8 mouse cellular contexts compared by ENCODE assay signal in genomic region chr8:105254152-105254965, GRCm38 (mm10). TPM values are rescaled to one million over a fixed set of nuclear protein-coding genes. Genes with fewer than 3 reads are reported as not detected.
A peak's percentile ranks its signal among the peaks of the same experiment; 100 is the strongest.
DNase-seq lines count a peak whose midpoint lies in the region; ATAC-seq lines count a peak whose summit lies in the region.

No protein-coding gene starts in this region.

- peak overlapping the region; percentile 64 for H3K4me3 ChIP-seq in brown adipose tissue, adult 24 weeks (ENCODE audit: insufficient read depth, low read depth, low read length)
- H3K4me3 ChIP-seq in heart, embryonic 13.5 days = peak overlapping the region; percentile 75
- peak overlapping the region; percentile 73 for H3K4me3 ChIP-seq in liver, embryonic 12.5 days
- peak overlapping the region; percentile 53 for H3K4me3 ChIP-seq in stomach, embryonic 14.5 days (ENCODE audit: low read depth, low read length)

- no peaks in the 10 kb centered on the region; the same call in 1 of the 2 replicates for H3K4me1 ChIP-seq in brown adipose tissue, adult 24 weeks (ENCODE audit: control insufficient read depth, insufficient read depth, insufficient read length, low read length)
- H3K4me1 ChIP-seq in heart, embryonic 13.5 days = peaks cover 39% of the 10 kb centered on the region
- peaks cover 44% of the 10 kb centered on the region for H3K4me1 ChIP-seq in liver, embryonic 12.5 days
- H3K4me1 ChIP-seq in stomach, embryonic 14.5 days (ENCODE audit: control insufficient read depth, insufficient read depth, low read length) = peaks cover 16% of the 10 kb centered on the region

- H3K4me2 ChIP-seq in heart, embryonic 13.5 days = peak overlapping the region; percentile 100
- H3K4me2 ChIP-seq in liver, embryonic 12.5 days = peak overlapping the region; percentile 100
- H3K4me2 ChIP-seq in stomach, embryonic 14.5 days (replicated peaks; ENCODE audit: low read depth, low read length) = peak overlapping the region; percentile 81

- H3K27me3 ChIP-seq in heart, embryonic 13.5 days (replicated peaks) = peaks cover 36% of the 10 kb centered on the region
- peaks cover 36% of the 10 kb centered on the region for H3K27me3 ChIP-seq in liver, embryonic 12.5 days (replicated peaks)
- H3K27me3 ChIP-seq in stomach, embryonic 14.5 days (ENCODE audit: control insufficient read depth, insufficient read depth, low read length) = peaks cover 13% of the 10 kb centered on the region

- DNase-seq in kidney, postnatal 10 days = peak; percentile 96
- DNase-seq in natural killer cell, adult 2 months (ENCODE audit: low spot score in 2 of 2) = peak; percentile 76 to 86

- ATAC-seq in CD4-positive, CD25-positive, alpha-beta regulatory T cell, adult 4 months = peak; percentile 88
- peak; percentile 84 for ATAC-seq in erythroid progenitor cell, adult 5-6 weeks (replicated peaks; ENCODE audit: low FRiP score, poor library complexity, severe bottlenecking)
- ATAC-seq in heart, embryonic 13.5 days (ENCODE audit: extremely low read depth, insufficient number of reproducible peaks, low FRiP score, low TSS enrichment) = peak; percentile 68
- peak; percentile 91 for ATAC-seq in liver, embryonic 12.5 days
- ATAC-seq in stomach, embryonic 14.5 days (ENCODE audit: insufficient number of reproducible peaks, insufficient read depth, low FRiP score, low read depth) = peak; percentile 82

- H3K9me3 ChIP-seq in heart, embryonic 13.5 days = no peaks in the 10 kb centered on the region
- H3K9me3 ChIP-seq in liver, embryonic 12.5 days (replicated peaks) = no peaks in the 10 kb centered on the region
- no peaks in the 10 kb centered on the region for H3K9me3 ChIP-seq in stomach, embryonic 14.5 days (ENCODE audit: control insufficient read depth, low read depth, low read length)

- 1% methylated on average over 70 of the region's 74 CpGs for WGBS in heart, embryonic 13.5 days
- WGBS in liver, embryonic 12.5 days (ENCODE audit: insufficient replicate concordance) = under 1% methylated on average over 74 of the region's 74 CpGs
- under 1% methylated on average over 74 of the region's 74 CpGs for WGBS in stomach, embryonic 14.5 days

- H3K27ac ChIP-seq in brown adipose tissue, adult 24 weeks (replicated peaks; ENCODE audit: low read depth, low read length) = peak overlapping the region; percentile 27; the same call in 1 of the 2 replicates
- peak overlapping the region; percentile 83 for H3K27ac ChIP-seq in heart, embryonic 13.5 days (replicated peaks)
- peak overlapping the region; percentile 87 for H3K27ac ChIP-seq in liver, embryonic 12.5 days
- H3K27ac ChIP-seq in stomach, embryonic 14.5 days (ENCODE audit: low read length) = peak overlapping the region; percentile 87

- H3K9ac ChIP-seq in heart, embryonic 13.5 days = peak overlapping the region; percentile 89
- H3K9ac ChIP-seq in liver, embryonic 12.5 days = peak overlapping the region; percentile 76
- peak overlapping the region; percentile 45 for H3K9ac ChIP-seq in stomach, embryonic 14.5 days (replicated peaks; ENCODE audit: low read depth, low read length)

- H3K36me3 ChIP-seq in heart, embryonic 13.5 days = peaks cover 42% of the 10 kb centered on the region
- peaks cover 43% of the 10 kb centered on the region for H3K36me3 ChIP-seq in liver, embryonic 12.5 days
- peaks cover 19% of the 10 kb centered on the region for H3K36me3 ChIP-seq in stomach, embryonic 14.5 days (ENCODE audit: control insufficient read depth, insufficient read depth, low read length)

RNA-seq across cellular contexts. Expression of gene B3gnt9, which starts 0.6 kb away (rescaled TPM):
- under 1 TPM; 0.33 to 0.47 TPM for polyA plus RNA-seq in CD4-positive, CD25-positive, alpha-beta regulatory T cell, adult 4 months (2017; shearing (Covaris generic))
- polyA plus RNA-seq in brown adipose tissue, adult 24 weeks (2012; ENCODE audit: insufficient read depth, insufficient read length, missing spikeins) = 1.9 and 2.8 TPM in 2 replicates
- total RNA-seq in erythroid progenitor cell, adult 5-6 weeks (2015; ENCODE audit: low replicate concordance) = 1.7 and 2.9 TPM in 2 replicates
- 0.77 TPM in 1 of 2 replicates, not detected in the other for total RNA-seq in erythroid progenitor cell, adult 5-6 weeks (2017; ENCODE audit: low replicate concordance)
- polyA plus RNA-seq in heart, embryonic 13.5 days (2015; fragmentation: Nextera tagmentation; extraction: Ambion mirVana) = 11.8 and 14.5 TPM in 2 replicates
- polyA plus RNA-seq in liver, embryonic 12.5 days (2016; fragmentation: Nextera tagmentation; extraction: Ambion mirVana) = 3.5 and 3.6 TPM in 2 replicates
- polyA plus RNA-seq in stomach, embryonic 14.5 days (2014; fragmentation: Nextera tagmentation; extraction: Ambion mirVana) = 22.7 and 29.4 TPM in 2 replicates

RNA-seq across cellular contexts. Expression of gene Tradd, which starts 10.1 kb away (rescaled TPM):
- polyA plus RNA-seq in CD4-positive, CD25-positive, alpha-beta regulatory T cell, adult 4 months (2017; shearing (Covaris generic)) = 10 to 100 TPM; 58.1 to 76.0 TPM
- 5.1 TPM in 2 replicates for polyA plus RNA-seq in brown adipose tissue, adult 24 weeks (2012; ENCODE audit: insufficient read depth, insufficient read length, missing spikeins)
- total RNA-seq in erythroid progenitor cell, adult 5-6 weeks (2015; ENCODE audit: low replicate concordance) = 5.8 and 6.7 TPM in 2 replicates
- 2.7 TPM in 1 of 2 replicates, not detected in the other for total RNA-seq in erythroid progenitor cell, adult 5-6 weeks (2017; ENCODE audit: low replicate concordance)
- 18.3 and 18.8 TPM in 2 replicates for polyA plus RNA-seq in heart, embryonic 13.5 days (2015; fragmentation: Nextera tagmentation; extraction: Ambion mirVana)
- 17.7 and 18.3 TPM in 2 replicates for polyA plus RNA-seq in liver, embryonic 12.5 days (2016; fragmentation: Nextera tagmentation; extraction: Ambion mirVana)
- 21.7 and 22.0 TPM in 2 replicates for polyA plus RNA-seq in stomach, embryonic 14.5 days (2014; fragmentation: Nextera tagmentation; extraction: Ambion mirVana)

RNA-seq across cellular contexts. Expression of gene Fbxl8, which starts 10.1 kb away (rescaled TPM):
- 10 to 100 TPM; 16.5 to 27.6 TPM for polyA plus RNA-seq in CD4-positive, CD25-positive, alpha-beta regulatory T cell, adult 4 months (2017; shearing (Covaris generic))
- 2.0 TPM in 2 replicates for polyA plus RNA-seq in brown adipose tissue, adult 24 weeks (2012; ENCODE audit: insufficient read depth, insufficient read length, missing spikeins)
- 2.5 TPM in 1 of 2 replicates, not detected in the other for total RNA-seq in erythroid progenitor cell, adult 5-6 weeks (2015; ENCODE audit: low replicate concordance)
- total RNA-seq in erythroid progenitor cell, adult 5-6 weeks (2017; ENCODE audit: low replicate concordance) = 0.08 TPM in 1 of 2 replicates, not detected in the other
- polyA plus RNA-seq in heart, embryonic 13.5 days (2015; fragmentation: Nextera tagmentation; extraction: Ambion mirVana) = 3.2 and 3.3 TPM in 2 replicates
- polyA plus RNA-seq in liver, embryonic 12.5 days (2016; fragmentation: Nextera tagmentation; extraction: Ambion mirVana) = 1.2 and 1.5 TPM in 2 replicates
- 3.0 and 3.1 TPM in 2 replicates for polyA plus RNA-seq in stomach, embryonic 14.5 days (2014; fragmentation: Nextera tagmentation; extraction: Ambion mirVana)

RNA-seq across cellular contexts. Expression of gene Hsf4, which starts 15.2 kb away (rescaled TPM):
- polyA plus RNA-seq in CD4-positive, CD25-positive, alpha-beta regulatory T cell, adult 4 months (2017; shearing (Covaris generic)) = under 1 TPM; 0.26 to 0.39 TPM
- 5.0 and 6.9 TPM in 2 replicates for polyA plus RNA-seq in brown adipose tissue, adult 24 weeks (2012; ENCODE audit: insufficient read depth, insufficient read length, missing spikeins)
- total RNA-seq in erythroid progenitor cell, adult 5-6 weeks (2015; ENCODE audit: low replicate concordance) = not detected in 2 replicates
- total RNA-seq in erythroid progenitor cell, adult 5-6 weeks (2017; ENCODE audit: low replicate concordance) = not detected in 2 replicates
- polyA plus RNA-seq in heart, embryonic 13.5 days (2015; fragmentation: Nextera tagmentation; extraction: Ambion mirVana) = 0.15 TPM in 1 of 2 replicates, not detected in the other
- not detected in 2 replicates for polyA plus RNA-seq in liver, embryonic 12.5 days (2016; fragmentation: Nextera tagmentation; extraction: Ambion mirVana)
- polyA plus RNA-seq in stomach, embryonic 14.5 days (2014; fragmentation: Nextera tagmentation; extraction: Ambion mirVana) = not detected in 2 replicates

RNA-seq across cellular contexts. Expression of gene Nol3, which starts 21.6 kb away (rescaled TPM):
- polyA plus RNA-seq in CD4-positive, CD25-positive, alpha-beta regulatory T cell, adult 4 months (2017; shearing (Covaris generic)) = under 1 TPM in 1 of 2 experiments, not detected in 1; 0.15 TPM
- polyA plus RNA-seq in brown adipose tissue, adult 24 weeks (2012; ENCODE audit: insufficient read depth, insufficient read length, missing spikeins) = 57.4 and 71.2 TPM in 2 replicates
- not detected in 2 replicates for total RNA-seq in erythroid progenitor cell, adult 5-6 weeks (2015; ENCODE audit: low replicate concordance)
- total RNA-seq in erythroid progenitor cell, adult 5-6 weeks (2017; ENCODE audit: low replicate concordance) = not detected in 2 replicates
- 2.5 and 2.7 TPM in 2 replicates for polyA plus RNA-seq in heart, embryonic 13.5 days (2015; fragmentation: Nextera tagmentation; extraction: Ambion mirVana)
- 0.12 and 0.18 TPM in 2 replicates for polyA plus RNA-seq in liver, embryonic 12.5 days (2016; fragmentation: Nextera tagmentation; extraction: Ambion mirVana)
- 1.9 and 2.0 TPM in 2 replicates for polyA plus RNA-seq in stomach, embryonic 14.5 days (2014; fragmentation: Nextera tagmentation; extraction: Ambion mirVana)

Comparison
In these comparisons a context has a peak if more than half of its experiments do, and no peak if none do; other contexts are left out.
1. Peak in every context shown above with its lines: DNase-seq, ATAC-seq, H3K4me3 ChIP-seq and H3K27ac ChIP-seq.
2. H3K27ac ChIP-seq: peak in every context shown above with its lines; median percentile 87 in liver, embryonic 12.5 days; 87 in stomach, embryonic 14.5 days; 83 in heart, embryonic 13.5 days; 27 in brown adipose tissue, adult 24 weeks.